Mouse (Mus musculus) lung, postnatal 14 days (tissue): ENCODE measurements around the gene Lor.
A peak's percentile ranks its signal among the peaks of the same experiment; 100 is the strongest.

Source experiments
- DNase-seq: peaks from one replicate; pipeline ENCODE4 v3.0.0; 2021

Lor gene

GRCm38 (mm10) chr3:92083042-92083441, at the start of gene Lor:
Lor (minus strand) TSS chr3:92083142.
- DNase-seq = no peak

- DNase-seq = no peak
Observed at GRCm38 (mm10) chr3:92123847-92124246, 40.9 kb upstream of the Lor start, which contains the start of gene Prr9. Prr9 (minus strand) TSS chr3:92123947.

- no peak for DNase-seq
Observed at GRCm38 (mm10) chr3:92120902-92121301, 38.0 kb upstream of the Lor start.

- DNase-seq = no peak
Observed at GRCm38 (mm10) chr3:92117930-92118329, 35.0 kb upstream of the Lor start.

GRCm38 (mm10) chr3:92111526-92111925, 28.6 kb upstream of the Lor start:
- no peak for DNase-seq

GRCm38 (mm10) chr3:92110790-92111189, 27.8 kb upstream of the Lor start:
- DNase-seq = no peak

- DNase-seq = peak; percentile 4
Observed at GRCm38 (mm10) chr3:92106582-92106981, 23.6 kb upstream of the Lor start.

GRCm38 (mm10) chr3:92081285-92081931, 1.5 kb downstream of the Lor start:
- peak; percentile 20 for DNase-seq

GRCm38 (mm10) chr3:92080462-92081284, 2.3 kb downstream of the Lor start:
- peak; percentile 56 for DNase-seq

GRCm38 (mm10) chr3:92050382-92051054, 32.4 kb downstream of the Lor start:
- DNase-seq = peak; percentile 16

- DNase-seq = no peak
Observed at GRCm38 (mm10) chr3:92033892-92034291, 49.0 kb downstream of the Lor start.

- no peak for DNase-seq
Observed at GRCm38 (mm10) chr3:92033203-92033602, 49.7 kb downstream of the Lor start.
